Mouse (Mus musculus) adrenal gland, adult (tissue): Measurements from ENCODE around the gene Gm48551.

Source experiments
- DNase-seq, 2 experiments: peaks; one replicate each; pipeline ENCODE4 v3.0.0; 2022 to 2023; ENCODE audit warnings: low spot score in 1 of 2; ENCODE audit not compliant: inconsistent age in 2 of 2

Gm48551 gene

DNA sequence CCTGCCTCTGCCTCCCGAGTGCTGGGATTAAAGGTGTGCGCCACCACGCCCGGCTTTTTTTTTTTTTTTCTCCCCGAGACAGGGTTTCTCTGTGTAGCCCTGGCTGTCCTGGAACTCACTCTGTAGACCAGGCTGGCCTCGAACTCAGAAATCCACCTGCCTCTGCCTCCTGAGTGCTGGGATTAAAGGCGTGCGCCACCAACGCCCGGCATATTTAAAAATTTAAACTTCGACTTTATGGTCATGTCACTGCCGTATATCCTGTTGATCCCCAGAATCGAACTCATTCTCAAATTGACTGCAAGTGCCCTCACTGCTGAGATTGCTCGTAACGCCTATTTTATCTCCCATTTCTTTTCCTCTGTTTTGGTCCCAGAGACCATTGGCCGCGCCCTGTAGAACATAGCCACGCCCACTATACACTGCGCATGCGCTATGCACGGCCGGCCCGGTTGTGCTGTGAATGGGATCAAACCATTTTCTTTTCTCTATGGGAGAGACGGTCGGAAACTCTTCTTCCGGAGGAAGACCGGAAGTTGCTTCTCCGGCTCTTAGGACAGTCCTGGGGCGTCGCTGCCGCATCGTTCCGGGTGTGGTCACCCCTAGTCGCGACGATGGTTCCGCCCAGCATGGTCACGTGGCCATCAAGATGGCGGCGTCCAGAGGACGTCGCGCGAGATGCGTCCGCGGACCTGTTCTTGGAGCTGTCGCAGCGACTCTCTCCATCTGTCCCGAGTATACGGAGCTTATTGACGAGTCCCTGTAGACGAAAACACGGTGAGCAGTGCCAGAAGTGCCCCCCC lies at the start of gene Gm48551, which contains the start of gene Dohh:
TSS of gene Gm48551 (plus strand) at position 665 of the 803 bp plus-strand sequence.
TSS of gene Dohh (plus strand) at position 627 of the 803 bp plus-strand sequence.
- peak; percentile 98 to 100 for DNase-seq

DNA sequence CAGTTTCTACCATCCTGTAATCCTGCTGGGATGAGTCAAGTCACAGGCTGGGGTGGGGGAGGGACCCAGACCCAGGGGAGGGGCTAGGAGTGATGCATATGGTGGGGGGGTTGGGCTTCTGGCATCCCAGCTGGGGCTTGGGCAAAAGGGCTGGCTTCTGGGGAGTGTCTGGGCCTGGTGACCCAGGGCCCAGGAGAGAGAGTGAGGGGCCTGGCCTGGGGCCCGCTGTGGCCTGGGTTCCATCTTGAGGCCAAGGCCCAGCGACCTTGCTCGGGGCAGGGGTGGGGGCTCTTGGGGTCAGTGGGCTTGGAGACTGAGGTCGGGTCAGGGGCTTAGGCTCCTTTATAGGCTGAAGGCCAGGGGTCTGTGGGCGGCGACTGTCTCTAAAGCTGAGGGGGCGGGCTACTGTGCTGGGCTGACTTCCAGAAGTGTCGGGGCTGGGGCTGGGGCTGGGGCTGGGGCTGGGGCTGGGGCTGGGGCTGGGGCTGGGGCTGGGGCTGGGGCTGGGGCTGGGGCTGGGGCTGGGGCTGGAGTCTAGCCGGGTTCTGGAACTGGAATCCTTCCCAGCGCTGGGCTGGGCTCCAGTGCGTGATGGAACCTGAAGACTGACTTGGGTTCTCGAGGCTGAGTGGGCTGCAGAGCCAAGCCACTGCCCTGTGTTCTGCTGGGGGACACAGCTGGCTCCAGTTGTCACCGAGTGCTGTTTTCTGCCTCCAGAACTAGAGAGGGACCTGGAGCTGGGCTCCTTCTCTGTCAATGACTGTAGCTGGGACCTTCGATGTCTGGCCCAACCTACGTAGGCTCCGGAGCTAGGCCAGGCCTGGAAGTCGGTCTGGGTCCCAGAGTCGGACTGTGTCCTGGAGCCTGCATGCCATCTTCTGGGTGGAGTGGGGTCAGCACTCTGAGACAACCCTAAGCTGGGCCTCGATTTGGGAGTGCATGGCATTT lies 48.6 kb upstream of the Gm48551 start:
- no peak for DNase-seq

DNA sequence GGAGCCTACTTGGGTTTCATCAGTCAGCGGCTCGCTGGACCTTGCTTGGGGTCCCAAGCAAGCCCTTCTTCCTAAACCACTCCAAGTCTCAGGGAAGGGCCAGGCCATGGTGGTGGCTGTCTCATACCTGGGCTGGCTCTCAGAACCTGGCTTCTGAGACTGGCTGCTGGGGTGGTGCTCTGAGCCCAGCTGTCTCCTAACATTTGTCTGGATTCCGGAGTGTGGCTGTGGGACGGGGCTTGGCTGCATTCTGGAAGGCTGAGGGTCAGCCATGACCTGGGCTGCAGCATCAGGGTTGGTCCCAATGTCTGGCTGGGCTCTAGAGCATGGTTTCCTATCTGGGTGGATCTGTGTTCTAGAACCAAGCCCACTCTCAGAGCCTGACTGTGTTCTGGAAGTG lies 47.7 kb upstream of the Gm48551 start:
- no peak for DNase-seq

DNA sequence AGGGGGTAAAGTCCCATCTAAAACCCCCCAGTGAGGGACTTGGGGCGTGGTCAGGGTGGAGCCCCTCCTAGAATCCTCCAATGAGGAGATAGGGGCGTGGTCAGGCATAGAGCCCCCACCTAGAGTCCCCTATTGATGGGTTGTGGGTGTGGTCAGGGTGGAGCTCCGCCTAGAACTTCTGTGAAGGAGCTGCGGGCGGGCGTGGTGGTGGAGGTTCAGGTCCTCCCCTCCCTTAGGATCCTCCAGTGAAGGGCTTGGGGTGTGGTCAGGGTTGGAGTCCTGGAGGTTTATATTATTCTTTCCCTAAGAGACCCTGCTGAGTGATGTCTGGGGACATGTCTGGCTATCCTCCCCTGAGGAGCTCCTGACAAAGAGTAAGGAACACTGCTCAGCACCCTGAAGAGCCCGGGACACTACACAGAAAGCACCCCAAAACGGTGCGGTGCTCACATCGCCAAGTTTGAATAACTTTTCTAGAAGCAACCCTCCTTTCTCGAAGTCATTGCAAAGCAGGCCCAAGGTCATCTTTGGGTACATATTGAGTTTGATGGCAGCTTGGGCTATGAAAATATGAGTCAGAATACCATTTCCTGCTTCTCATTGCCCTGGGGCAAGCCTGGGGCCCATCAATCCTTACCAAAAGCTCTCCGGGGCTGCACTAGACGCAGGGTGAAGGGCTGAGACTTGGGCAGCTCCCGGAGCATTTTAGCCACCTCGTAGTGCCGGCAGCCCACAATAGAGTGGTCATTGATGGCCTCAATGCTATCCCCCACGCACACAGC lies 43.5 kb upstream of the Gm48551 start:
- DNase-seq, result no peak

DNA sequence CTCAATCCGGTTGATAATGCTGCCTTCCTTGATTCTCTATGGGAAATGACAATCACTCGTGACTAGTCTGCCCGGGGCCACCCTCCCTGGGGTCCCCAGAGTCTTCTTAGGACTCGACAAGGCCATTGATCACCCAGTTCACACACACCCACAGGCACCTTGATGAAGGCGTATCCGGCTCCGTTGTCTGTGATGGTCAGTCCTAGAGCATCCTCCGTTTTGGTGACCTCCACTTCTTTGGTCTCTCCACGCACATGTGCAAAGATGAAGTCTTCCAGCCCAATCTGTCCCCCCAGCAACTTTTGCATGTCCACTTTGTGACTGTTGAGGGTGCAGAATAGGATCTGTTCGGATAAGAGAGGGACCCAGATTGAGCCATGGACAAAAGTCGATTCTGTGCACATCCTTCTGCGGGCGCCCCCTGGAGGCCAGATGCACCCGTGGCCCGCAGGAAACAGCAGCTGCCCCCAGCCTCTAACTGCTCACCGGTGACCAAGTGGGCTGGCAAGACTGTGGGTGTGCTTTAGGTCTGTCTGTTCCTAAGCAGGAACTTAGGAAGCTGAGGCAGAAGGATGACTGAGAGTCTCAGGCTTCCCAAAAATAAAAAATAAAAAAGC lies 42.8 kb upstream of the Gm48551 start:
- DNase-seq, result peak; percentile 77 to 92

DNA sequence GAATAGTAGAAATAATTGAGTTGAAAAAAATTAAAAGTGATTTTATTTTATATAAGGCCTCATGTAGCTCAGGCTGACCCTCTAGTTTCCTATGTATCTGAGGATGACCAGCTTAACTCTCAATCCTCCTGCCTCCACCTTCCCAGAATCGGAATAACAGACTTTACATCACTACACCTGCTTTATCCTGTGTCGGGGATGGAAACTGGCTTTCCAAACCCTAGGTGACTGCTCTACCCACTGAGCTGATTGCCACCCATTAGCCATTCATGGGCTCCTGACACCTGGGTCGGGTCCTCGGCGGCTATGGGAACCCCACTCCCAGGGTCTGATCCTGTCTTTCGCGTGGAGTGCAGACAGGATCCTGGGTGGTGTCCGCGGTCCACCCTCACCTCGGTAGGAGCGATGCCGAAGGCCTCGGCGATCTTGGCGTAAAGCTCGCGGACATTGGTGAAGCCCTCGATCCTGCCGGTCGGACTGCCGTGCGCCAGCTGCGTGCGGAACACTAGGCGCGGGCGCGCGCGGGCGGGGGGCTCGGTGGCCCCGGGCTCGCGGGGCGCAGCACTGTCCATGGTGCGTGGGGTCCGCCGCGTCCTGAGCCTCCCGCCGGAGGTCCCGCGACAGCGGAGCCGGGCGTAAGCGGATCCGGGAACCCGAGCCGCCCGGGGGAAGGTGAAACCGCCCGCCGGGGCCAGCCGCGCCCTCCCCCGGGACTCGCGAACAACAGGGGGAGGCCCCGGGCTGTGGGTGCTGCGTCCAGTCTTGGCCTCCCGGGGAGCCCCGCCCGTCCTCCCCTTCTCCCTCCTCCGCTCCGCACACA lies 41.4 kb upstream of the Gm48551 start, which contains the start of gene Gipc3:
TSS of gene Gipc3 (minus strand) at position 581 of the 820 bp plus-strand sequence.
- peak; percentile 58 to 78 for DNase-seq

DNA sequence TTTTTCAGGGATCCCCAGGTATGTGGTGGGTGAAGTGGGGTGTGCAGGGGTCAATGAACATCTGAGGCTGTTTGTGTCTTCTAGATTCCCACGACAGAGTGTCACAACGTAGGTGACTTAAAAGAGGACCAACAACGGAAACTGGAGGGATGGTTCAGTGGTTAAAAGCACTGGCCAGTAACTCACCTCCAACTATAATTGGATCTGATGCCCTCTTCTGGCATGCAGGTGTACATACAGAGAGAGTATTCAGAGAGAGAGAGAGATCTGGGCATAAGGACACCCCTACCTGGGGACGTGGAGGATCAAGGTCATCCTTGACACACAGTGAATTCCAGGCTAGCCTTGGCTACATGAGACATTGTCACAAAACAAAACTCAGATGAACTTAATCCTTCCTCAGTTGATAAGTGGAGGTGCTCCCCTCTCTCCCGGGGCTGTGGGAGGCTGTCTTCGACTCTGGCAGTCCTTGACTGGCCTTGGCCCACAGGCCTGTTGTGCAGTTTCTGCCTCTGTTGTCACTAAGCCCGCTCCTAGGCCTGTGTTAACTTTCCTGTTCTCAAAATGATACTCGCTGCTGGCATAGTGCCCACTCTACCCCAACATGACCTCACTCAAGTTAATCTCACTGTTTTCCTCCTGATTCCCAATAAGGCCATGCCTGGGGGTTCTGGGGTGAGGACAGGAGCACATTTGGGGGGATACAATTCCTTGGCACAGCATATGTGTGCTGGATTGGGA lies 39.7 kb upstream of the Gm48551 start:
- peak in 1 of 2 experiments; percentile 84 for DNase-seq

DNA sequence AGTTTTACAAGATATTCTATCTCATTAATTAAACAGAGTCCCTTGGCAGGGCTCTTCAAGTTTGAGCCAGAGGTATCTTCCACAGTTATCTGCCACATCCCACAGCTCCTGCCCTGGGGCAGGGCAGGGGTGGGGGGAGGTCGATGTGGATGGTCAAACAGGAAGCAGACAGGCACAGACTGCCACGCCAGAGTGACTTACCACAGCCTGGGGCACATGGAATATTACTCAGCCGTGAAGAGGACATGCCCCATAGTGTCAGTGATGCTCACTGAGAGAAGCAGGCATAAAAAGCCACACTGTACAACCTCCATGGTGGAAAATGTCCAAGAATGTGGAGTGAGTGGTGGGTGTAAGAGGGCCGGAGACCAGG lies 39.1 kb upstream of the Gm48551 start:
- DNase-seq, result no peak

DNA sequence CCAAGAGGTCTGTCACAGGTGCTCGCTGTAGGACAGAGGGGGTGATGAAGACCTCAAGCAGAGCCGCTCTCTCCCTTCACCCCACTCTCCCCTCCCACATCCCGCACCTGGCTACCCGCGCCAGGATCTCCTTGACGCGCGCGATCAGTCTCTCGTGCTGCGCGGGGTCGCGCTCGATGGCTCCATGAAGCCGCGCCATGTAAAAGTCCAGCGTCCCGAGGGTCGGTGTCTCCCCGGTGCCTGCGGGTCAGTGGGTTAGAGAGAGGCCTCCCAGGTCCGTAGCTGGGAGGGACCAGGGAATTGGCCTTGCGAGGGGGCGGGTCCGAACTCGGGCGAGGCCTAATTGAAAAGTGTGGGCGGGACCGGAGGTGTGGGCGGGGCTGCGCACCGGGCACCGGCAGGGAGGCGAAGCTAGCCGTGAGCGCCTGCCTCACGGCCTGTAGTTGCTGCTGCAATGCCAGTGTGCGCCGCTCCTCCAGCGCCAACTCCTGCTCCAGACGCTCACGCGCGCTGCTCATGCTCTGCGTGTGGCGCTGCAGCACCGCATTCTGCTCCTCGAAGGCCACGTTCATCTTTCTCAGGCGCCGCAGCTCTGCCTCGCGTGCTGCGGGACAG lies 37.7 kb upstream of the Gm48551 start:
- DNase-seq, result peak; percentile 90 to 95

DNA sequence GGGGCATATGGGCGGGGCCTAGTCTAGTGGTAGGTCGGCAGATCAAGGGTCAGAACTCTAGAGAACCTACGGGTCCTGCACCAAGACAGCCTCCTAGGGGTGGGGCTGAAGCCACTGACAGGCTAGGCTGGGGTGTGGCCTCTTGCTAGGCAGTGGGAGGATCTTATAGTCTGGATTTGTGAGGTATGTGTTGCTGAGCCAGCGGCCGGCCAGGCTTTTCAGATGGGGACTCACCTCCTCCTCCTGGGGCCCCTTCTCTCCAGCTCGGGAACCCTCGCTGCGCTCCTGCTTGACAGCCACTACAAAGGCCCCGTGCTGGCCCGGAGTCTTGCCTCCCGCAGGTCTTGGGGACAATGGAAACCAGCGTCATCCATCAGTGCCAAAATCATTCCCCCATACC lies 35.1 kb upstream of the Gm48551 start:
- DNase-seq, result peak; percentile 70 to 79

DNA sequence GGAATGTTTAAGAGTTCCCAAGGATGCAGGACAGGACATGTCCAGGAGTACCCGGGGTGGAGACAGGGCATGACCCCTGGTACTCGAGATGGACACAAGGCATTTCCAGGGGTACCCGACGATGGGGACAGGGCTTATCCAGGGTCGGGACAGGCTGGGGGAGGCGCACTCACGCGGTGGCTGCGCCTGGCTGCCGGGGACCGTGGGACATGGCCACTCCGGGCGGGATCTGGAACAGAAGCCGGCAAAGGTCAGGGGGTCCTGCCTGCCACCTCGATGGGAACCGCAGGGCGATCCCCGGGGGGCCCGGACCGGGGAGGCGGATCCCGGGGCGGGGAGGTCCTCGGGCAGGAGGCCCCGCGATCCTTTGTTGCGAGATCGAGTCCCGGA lies 34.3 kb upstream of the Gm48551 start:
- no peak for DNase-seq

DNA sequence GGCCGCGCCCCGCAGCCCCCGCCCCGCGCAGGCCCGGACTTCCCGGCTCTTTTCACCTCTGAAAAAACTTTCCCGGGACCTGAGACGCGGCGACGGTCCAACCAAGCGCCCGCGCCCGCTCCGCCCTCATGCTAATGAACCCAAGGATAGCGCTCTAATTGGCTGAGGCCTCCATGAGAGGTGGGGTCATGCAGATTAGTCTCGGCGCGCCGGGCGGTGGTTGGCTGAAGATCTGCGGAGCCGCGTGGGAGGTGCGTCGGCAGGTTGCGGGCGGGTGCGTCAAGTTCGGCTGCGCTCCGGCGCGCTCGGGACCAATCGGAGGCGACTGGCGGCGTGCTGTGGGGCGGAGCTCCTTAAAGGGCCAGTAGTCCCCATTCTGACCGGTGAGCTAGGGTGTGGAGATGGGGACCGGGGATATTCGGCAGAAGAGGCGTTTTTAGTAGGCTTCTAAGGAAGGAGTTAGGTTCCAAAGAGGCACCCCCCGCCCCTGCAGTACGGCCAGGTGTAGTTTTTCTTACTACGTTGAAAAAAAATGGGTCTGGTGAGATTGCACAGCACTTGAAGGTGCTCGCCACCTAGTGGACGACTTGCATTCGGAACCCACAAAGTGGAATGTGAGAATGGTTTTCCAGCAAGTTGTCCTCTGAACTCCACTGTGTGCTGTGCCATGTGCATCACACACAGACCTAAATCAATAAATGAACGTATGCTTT lies 33.8 kb upstream of the Gm48551 start, which contains the start of gene Hmg20b:
TSS of gene Hmg20b (minus strand) at position 130 of the 713 bp plus-strand sequence.
- peak; percentile 99 to 100 for DNase-seq

DNA sequence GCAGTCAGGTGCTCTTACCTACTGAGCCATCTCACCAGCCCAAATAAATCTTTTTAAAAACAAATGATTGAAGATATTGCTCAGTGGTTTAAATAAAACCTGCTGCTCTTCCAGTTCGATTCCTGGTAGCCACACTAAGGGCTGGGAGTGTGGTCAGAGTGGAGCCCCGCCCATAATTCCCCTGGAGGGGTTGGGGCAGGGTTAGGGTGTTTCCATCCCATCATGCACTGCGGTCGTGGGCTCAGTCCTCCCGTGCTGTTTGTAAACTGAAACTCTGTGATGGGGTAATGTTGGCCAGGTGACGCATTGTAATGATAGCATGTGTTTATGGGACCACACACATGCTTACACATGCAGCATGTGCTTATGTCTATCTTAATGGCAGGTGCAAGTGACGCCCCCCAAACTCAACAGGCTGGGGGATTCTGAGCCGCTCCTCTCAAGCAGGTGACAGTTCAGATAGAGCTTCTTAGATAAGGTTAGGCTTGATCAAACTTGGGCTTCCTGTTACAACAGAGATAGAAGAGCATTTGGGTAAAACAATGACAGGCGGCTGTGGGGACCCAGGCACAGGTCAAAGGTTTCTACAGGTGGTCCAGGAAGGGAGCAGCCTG lies 32.5 kb upstream of the Gm48551 start:
- no peak for DNase-seq

DNA sequence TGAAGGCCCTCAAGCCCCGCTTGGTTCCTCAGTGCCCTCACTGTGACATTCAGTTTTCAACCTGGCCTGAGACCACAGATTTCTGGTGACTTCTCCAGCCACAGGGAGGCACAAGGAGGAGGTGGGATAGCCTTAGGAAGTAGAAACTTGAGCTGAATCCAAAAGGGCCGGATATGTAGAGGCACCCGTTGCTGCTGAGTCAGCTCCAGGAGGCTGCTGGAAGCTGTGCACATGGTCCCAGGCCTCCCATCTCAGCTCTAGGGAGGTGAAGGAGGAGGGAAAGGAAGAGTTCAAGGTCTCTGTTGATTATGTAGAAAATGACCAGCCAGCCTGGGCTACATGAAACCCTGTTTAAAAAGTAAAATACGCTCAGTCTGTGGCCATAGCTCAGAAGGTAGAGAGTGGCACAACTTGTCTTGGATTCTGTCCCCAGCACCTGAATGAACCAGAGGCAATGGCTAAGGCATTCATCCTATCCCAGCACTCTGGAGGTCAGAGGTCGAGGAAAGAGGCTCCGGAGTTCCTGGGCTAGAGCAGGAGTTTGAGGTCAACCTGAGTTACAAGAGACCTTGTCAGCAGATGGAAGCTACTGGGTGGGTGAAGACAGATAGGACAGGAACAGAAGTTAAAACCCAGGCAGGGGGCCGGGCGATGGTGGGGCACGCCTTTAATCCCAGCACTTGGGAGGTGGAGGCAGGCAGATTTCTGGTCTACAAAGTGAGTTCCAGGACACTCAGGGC lies 29.4 kb upstream of the Gm48551 start:
- DNase-seq, result no peak

DNA sequence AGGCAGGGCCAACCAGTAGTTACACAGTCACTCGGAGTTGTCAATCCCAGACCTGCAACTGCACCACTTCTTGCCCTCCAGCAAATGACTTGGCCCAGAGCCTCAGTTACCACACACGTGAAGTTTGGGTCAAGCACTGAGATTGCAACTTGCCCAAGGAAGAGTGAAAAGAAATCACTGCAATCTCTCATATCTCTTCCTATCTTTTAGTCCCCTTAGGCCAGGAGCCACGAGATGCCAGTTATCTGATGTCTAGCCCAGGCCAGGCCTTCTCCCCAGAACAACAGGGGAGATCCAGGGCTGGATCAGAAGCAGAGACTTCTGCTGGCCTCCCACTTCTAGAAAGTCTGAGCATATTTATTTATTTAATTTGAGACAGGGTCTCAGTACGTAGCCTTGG lies 28.7 kb upstream of the Gm48551 start:
- DNase-seq, result no peak

DNA sequence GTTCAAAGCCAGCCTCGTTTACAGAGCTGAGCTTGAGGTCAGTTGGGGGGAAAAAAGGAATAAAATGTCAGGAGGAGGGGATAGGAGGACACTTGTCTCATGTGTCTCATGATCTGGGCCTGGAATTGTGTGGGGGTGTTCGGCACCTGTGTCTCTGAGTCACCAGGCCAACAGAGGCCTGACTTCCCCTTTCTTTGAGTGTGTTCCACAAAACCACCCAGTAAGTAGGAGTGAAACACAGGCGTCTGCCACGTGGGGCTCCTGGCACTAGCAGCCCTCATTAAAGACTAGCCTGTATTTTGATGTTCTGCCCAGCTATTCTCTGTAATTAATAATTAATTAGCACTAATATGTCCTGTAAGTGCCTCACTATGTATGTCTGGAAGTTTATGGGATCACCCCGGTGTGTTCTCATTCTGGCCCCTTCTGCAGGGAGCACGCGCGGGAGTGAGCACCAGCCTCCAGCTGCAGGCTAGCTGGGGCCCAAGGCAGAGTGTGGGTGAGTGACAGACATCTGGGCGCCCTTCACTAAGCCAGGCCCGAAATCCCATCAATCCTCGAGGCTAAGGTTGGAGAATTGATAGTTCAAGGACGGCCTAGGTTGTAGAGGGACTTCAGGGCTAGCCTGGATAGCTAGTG lies 27.8 kb upstream of the Gm48551 start:
- DNase-seq, result no peak
